Mouse (Mus musculus) layer of hippocampus, adult 2 months (tissue): Measurements from ENCODE around the gene Cyp2j12. TPM values are rescaled to one million over a fixed set of nuclear protein-coding genes. Genes with fewer than 3 reads are reported as not detected.
"Not testable (repeated sequence)": the region's sequence is repeated elsewhere in the genome, so short reads cannot be mapped to it uniquely, and the experiment has no call there.

Source experiments
- DNase-seq, 2 experiments: peaks; one replicate each; pipeline ENCODE4 v3.0.0; 2022; ENCODE audit warnings: low spot score in 2 of 2
- H3K27ac ChIP-seq: fragments of 200-600 bp; 2 replicates; pipeline ENCODE4 v1.8.1; 2022
- H3K4me3 ChIP-seq: fragments of 200-600 bp; 2 replicates; pipeline ENCODE4 v1.8.1; 2022; ENCODE audit warnings: mild to moderate bottlenecking
- CTCF ChIP-seq: fragments of 200-600 bp; conservative IDR thresholded peaks from 2 replicates; pipeline ENCODE4 v1.8.1; 2022; ENCODE audit warnings: antibody characterized with exemption, mild to moderate bottlenecking, moderate library complexity
- long read RNA-seq, 2 experiments: library from polyadenylated mRNA; stranded (forward); transcript quantifications; one replicate each; pipeline ENCODE4 v2.0.0; 2021; ENCODE audit warnings: borderline mapping rate in 2 of 2
- total RNA-seq, 2 experiments: library from RNA; stranded (reverse); gene quantifications; 2 replicates each; pipeline ENCODE4 v1.2.3; 2021

Gene Cyp2j12
- 1 to 10 TPM; 3.0 to 3.9 TPM for total RNA-seq
- long read RNA-seq, experiment 1, partial matches to known transcripts, result 1 of 7 reads
- long read RNA-seq, experiment 1, other reads (novel, unspliced or antisense), result 2 of 7 reads
- long read RNA-seq, experiment 2, partial matches to known transcripts, result 2 of 6 reads
- long read RNA-seq, experiment 2, other reads (novel, unspliced or antisense), result 1 of 6 reads

DNA sequence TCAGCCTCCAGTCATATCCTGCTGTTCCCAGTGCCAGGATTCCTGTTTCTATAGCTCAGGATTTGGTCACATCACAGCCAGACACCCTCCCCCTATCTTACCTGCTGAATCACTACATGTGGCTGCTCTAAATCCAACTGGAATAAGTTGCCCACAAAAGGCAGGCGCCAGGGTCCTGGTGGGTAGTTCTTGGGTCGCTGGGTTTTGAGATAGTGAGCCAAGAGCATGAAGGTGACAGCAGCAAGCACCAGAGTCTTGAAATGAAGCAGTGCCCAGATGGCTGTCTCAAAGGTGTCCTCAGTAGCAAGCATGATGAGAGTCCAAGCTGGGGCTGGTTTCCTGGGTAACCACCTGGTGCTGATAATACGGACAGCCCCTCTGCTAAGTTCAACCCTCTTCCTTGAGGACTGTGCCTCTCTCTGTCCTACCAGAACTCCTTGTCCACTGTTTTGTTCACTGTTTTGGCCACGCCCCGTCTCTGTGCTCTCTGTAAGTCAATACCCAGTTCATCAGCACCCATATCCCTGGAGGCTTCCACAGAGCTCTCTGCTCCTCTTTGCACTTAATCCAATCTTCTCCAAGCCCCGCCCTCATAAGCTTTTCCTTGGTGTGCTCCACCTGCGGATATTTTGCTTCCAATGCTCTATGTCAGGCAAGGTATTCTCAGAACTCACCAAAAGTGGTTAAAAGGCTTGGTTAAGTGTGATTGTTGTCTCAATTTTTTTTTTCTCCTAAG, at the start of gene Cyp2j12:
Gene Cyp2j12 (minus strand): TSS at position 421 of the 736 bp plus-strand sequence.
- no peak for TF ChIP-seq CTCF
- Histone ChIP-seq H3K4me3 (peak within 1 kb of the TSS; percentile 17; the same call in 1 of the 2 replicates), H3K27ac (peak within 1 kb of the TSS; percentile 18; the same call in 1 of the 2 replicates)
- DNase-seq, result no peak

DNA sequence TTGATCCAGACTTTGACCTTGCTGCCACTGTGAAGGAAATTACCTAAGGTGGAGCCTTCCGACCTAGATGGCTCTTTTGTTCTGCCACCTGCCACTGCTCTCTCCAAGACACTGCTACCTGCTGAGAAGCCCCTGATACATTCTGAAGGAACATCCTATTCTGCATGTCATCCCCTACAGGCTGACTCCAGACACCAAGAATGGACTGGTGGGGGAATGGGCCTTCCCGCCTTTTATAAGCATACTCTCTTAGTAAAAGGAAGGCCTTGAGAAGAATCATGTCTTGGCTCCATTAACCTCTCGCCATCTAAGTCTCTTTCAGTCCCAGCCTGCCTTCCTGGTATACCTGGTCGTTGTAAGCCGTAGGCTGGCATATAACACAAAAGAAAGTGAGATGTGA, 48.4 kb upstream of the Cyp2j12 start:
- DNase-seq, H3K27ac ChIP-seq, H3K4me3 ChIP-seq: not testable (repeated sequence)

DNA sequence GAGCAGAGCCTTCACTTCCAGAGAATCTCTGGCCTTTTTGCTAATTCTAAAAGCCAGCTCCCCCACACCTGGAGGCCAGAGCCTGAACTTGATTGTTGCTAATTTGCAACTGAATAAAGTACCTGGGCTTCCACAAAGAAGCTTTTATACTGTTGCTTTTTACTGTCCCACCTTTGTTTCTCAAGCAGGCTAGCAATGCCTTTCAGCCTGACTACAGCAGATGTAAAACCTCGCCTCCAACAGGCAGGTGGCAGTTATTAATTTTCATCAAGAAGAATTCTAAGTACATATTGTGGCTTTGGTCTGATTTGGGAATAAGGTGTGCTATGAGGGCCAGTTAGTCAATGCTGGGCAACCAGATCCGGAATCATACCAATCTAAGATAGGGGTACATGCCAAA, 47.7 kb upstream of the Cyp2j12 start:
- H3K27ac ChIP-seq, H3K4me3 ChIP-seq, DNase-seq: not testable (repeated sequence)

DNA sequence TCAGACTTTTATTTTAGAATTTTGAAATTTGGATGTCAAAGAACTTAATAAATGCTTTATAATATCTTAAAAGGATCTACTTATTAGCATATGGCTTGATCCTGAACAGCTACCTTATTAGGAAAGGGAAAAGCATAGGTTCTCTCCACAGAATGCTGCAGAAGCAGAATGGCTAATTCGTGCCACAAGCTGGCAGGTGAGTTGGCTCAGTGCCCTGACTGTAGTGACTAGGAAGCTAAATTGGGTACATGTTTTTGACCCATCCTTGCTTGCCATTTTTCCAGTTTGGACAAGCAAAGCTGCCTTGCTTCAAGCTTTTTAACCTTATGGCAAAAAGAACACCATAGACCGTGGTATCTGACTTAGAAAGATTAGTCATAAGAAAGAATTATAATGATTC, 47.2 kb upstream of the Cyp2j12 start:
- not testable (repeated sequence) for H3K27ac ChIP-seq, H3K4me3 ChIP-seq, DNase-seq

DNA sequence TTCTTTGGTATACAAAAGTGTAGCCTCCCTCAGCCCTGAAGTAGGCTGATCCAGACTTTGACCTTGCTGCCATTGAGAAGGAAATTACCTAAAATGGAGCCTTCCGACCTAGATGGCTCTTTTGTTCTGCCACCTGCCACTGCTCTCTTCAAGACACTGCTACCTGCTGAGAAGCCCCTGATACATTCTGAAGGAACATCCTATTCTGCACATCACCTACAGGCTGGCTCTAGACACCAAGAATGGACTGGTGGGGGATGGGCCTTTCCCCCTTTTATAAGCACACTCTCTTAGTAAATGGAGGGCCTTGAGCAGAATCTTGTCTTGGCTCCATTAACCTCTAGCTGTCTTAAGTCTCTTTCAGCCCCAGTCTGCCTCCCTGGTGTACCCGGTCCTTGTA, 43.8 kb upstream of the Cyp2j12 start:
- H3K4me3 ChIP-seq, H3K27ac ChIP-seq, DNase-seq: not testable (repeated sequence)

DNA sequence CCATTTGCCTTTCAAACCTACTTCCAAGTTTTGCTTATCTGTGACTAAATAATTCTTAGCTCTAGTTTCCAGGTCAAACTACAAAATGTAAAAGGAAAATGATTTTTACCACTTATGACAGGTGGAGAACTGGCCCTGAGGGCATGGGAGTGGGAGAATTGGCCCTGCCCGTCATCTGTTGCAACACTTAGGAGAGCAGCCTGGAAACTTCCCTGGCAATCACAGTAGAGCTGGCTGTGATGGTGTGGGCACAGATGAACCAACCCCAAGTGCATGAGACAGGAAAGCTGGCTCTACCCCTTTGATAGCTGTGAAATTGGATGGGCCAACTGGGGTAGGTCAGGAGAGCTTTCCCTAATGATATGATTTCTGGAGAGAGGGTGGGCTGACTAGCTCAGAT, 21.9 kb upstream of the Cyp2j12 start:
- DNase-seq, result no peak
- no peak overlapping the region for H3K4me3 ChIP-seq
- no peak for TF ChIP-seq CTCF
- no peak overlapping the region for H3K27ac ChIP-seq

DNA sequence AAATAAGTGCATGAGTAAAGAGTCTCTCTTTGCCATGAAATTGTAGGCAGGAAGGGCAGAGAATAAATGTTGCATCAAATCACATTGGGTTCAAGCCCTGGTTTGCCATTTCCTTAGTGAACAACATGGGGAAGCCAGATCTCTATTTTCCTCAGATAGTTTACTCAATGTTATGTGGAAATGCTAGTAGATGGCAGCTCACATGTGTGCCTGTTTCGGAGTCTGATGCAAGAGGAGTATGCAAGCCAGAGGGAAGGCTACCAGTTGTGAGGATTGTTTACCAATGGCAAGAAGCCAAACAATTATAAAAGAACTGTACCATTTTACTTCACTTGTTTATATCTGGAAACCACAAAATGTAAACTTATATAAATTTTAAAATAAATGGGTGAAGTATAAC, 20.6 kb upstream of the Cyp2j12 start:
- no peak for TF ChIP-seq CTCF

DNA sequence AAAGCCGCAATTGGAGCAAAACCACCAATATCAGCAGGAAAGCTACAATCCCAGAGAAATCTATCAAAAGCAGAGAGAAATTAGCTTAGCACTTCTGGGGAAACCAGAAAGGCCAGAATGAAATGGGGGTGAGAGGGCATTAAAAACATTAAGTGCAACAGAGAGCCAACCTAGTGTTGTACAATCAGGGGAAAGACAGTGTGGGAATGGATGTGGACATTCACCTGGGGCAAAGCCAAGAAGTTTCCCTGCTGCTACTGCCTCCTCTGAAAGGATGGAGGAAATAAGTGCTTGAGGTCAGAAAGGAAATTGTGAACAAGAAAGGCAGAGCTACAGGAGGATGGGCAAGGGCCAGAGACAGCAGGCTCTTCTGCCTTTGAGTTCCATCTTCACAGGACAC, 1.7 kb downstream of the Cyp2j12 start:
- no peak overlapping the region for H3K4me3 ChIP-seq
- TF ChIP-seq CTCF, result no peak
- DNase-seq, result no peak
- peak overlapping the region; percentile 65 for H3K27ac ChIP-seq

More for the DNA sequence above, 20.6 kb upstream of the Cyp2j12 start:
- DNase-seq, result no peak
- H3K27ac ChIP-seq, result no peak overlapping the region
- no peak overlapping the region for H3K4me3 ChIP-seq

DNA sequence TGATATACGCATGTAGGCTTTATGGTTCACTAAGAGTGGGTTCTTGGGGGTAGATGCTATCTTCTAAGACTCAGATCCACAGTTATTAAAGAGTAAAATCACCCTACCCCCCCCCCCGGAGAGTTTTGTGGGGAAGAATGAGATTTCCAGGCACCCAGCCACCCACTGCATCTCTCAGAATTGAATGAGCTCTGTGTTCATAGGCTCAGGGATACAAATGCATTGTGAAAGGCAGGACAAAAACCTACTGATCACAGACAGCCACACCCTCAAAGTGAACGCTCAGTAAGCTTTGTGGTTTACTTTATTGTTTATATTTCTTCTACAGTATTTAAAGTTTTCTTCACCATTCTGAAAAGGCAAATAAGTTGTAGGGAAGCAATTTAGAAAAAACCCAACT, 6.7 kb downstream of the Cyp2j12 start:
- H3K4me3 ChIP-seq, result no peak overlapping the region
- H3K27ac ChIP-seq, result peak overlapping the region; percentile 74
- DNase-seq, result no peak
- no peak for TF ChIP-seq CTCF

DNA sequence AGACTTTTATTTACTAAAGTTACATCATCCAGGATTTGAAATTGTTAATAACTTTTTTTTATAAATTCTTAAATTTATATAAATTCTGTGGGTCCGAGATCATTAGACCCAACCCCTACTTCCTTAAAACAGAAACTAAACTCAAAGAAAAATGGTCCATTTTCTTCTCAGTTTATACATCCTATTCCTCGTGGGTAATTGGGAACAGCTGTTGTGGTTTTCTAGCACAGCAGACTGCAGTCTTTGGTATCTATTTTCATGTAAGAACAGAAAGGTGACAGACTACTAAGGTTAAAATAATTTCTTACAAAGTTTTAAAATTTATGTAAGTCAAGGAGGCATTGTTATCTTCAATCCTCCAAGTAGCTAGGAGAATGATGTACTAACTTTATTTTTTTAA, 44.1 kb downstream of the Cyp2j12 start:
- Histone ChIP-seq H3K4me3 (no peak overlapping the region), H3K27ac (no peak overlapping the region)
- no peak for TF ChIP-seq CTCF
- DNase-seq, result no peak

DNA sequence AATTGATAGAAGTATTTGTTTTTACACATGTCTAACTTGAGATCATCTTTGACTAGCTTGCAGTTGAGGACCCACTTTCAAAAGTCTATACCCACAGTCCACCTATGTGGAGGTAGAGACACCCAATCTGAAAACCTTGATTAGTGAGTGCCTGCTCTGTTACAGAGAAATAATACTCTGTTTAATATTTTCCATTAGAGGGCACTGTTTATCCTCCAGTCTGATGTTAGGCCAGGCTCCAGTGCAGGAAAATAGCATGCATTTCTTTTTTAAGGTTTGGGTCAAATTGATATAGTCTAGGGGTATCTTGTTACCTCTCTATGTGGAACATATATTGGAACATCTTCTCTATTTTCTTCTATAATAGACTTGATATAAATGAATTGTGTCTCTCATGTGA, 49.1 kb downstream of the Cyp2j12 start:
- Histone ChIP-seq H3K27ac (no peak overlapping the region), H3K4me3 (no peak overlapping the region)
- TF ChIP-seq CTCF, result peak; percentile 71
- DNase-seq, result no peak

DNA sequence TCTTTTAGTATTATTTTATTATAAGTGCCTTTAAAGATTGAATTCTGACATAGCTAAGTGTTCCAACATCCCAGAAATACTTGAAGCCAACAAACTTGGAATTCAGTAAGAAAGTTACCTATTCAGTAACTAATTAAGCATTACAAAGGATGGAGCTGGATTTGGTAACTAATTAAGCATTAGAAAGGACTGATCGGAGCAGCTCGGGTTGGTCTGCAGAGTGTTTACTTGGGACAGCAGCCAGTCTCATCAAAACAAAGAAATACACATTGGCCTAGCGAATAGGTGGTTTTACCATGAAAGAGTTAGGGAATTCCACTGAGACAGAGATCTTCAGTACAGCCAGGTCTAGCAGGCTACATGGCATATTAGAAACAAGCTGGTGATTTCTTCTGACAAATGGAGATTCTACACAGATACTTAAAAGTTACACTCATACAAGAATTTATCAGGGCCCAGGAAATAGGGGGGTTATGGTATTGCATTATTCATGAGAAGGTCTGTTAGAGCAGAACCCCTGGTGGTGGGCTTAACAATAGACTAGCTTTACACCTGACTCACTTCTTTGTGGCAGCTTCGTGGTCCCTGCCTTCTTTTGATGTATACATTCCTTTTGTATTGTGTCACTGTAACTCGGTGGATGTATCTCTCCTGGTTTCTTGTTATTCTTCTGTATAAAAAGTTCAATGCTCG, 51.5 kb downstream of the Cyp2j12 start:
- DNase-seq, H3K4me3 ChIP-seq, H3K27ac ChIP-seq: not testable (repeated sequence)

DNA sequence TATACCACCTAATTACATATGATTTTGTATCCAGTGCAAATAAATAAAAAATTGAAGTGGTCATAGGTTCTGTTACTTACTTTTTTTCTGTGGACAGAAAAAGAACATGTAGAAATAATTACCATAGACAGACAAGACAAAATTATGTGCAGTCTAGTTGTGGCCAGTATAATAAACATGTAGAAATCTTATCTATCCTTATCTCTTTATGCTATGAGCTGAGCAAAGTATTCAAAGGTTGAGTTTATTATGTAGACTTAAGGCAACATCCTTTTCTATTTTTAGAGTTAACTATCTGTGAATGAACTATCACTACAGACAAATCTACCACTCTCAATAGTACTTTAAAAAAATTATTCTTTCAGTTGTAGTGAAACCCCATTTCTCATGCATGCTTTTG, 62.6 kb downstream of the Cyp2j12 start:
- no peak overlapping the region for H3K4me3 ChIP-seq
- no peak overlapping the region for H3K27ac ChIP-seq
- no peak for TF ChIP-seq CTCF
- DNase-seq, result no peak
